Mouse (Mus musculus): ENCODE measurements around the gene Taok2. TPM values are rescaled to one million over a fixed set of nuclear protein-coding genes. Genes with fewer than 3 reads are reported as not detected.
"Not testable (repeated sequence)": the region's sequence is repeated elsewhere in the genome, so short reads cannot be mapped to it uniquely, and the experiment has no call there.

Taok2 gene
- polyA plus RNA-seq, 1 experiment from 2014 or later = 66.6 TPM

- H3K4me1 ChIP-seq = peaks cover 15% of the 10 kb centered on the region
- not testable (repeated sequence) for H3K9ac ChIP-seq; H3K4me2 ChIP-seq (replicated peaks); H3K4me3 ChIP-seq; H3K36me3 ChIP-seq; H3K9me3 ChIP-seq (replicated peaks); H3K27ac ChIP-seq; H3K27me3 ChIP-seq; ATAC-seq (ENCODE audit: low FRiP score)
- WGBS = 96% methylated on average over 7 of the region's 9 CpGs
Measured at GRCm38 (mm10) chr7:126899781-126900180, 15.3 kb upstream of the Taok2 start.

GRCm38 (mm10) chr7:126898102-126898990 lies 13.8 kb upstream of the Taok2 start:
- peak; percentile 93 for ATAC-seq (ENCODE audit: low FRiP score)
- 12% methylated on average over 37 of the region's 37 CpGs for WGBS

DNA sequence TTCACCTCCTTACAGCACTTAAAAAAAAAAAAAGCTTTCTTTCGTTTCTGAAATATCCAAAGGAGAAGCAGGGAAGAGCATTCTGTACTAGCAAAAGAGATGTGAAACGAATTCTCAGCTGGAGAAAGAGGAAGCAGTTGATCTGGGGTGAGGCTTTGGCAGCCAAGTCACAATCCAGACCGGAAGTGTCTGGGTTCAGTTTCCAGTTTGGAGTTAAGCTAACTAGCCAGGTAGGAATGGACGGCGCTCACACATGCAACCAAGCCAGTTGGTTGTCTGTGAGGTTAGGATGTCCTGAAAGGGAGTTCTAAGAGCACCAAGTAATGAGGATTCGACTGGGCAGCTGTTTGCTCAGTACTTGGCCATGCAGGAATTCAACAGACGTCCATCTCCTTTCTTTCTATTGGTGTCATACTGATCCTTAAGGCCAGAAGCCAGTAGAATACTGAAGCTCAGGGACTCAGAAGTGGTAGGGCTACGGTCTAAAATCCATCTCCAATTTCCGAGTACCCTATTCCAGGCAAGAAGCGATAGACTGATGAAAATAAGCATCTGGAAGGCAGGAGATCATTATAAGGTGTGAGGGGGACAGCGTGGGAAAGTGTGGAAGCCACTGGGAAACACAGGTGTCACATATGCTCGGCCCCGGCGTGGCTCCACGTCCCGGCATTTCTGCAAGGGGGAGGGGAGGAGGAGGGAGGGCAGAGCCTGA lies 13.0 kb upstream of the Taok2 start:
- peak overlapping the region; percentile 77 for H3K9ac ChIP-seq
- 24% methylated on average over 16 of the region's 16 CpGs for WGBS
- H3K9me3 ChIP-seq (replicated peaks) = no peaks in the 10 kb centered on the region
- H3K4me1 ChIP-seq = peaks cover 15% of the 10 kb centered on the region
- peak; percentile 63 for ATAC-seq (ENCODE audit: low FRiP score)
- H3K36me3 ChIP-seq = no peaks in the 10 kb centered on the region
- peak overlapping the region; percentile 64; the same call in 1 of the 2 replicates for H3K27ac ChIP-seq
- peak overlapping the region; percentile 70 for H3K4me2 ChIP-seq (replicated peaks)
- peak overlapping the region; percentile 53 for H3K4me3 ChIP-seq
- no peaks in the 10 kb centered on the region for H3K27me3 ChIP-seq

More at GRCm38 (mm10) chr7:126898102-126898990, 13.8 kb upstream of the Taok2 start:
- no peaks in the 10 kb centered on the region for H3K9me3 ChIP-seq (replicated peaks)
- H3K9ac ChIP-seq = peak overlapping the region; percentile 77
- H3K4me2 ChIP-seq (replicated peaks) = peak overlapping the region; percentile 70
- H3K4me1 ChIP-seq = peaks cover 15% of the 10 kb centered on the region
- H3K4me3 ChIP-seq = peak overlapping the region; percentile 53
- H3K36me3 ChIP-seq = no peaks in the 10 kb centered on the region
- H3K27me3 ChIP-seq = no peaks in the 10 kb centered on the region
- H3K27ac ChIP-seq = peak overlapping the region; percentile 64; the same call in 1 of the 2 replicates

- WGBS = 88% methylated on average over 5 of the region's 5 CpGs
- Histone ChIP-seq H3K27ac (no peak overlapping the region), H3K9ac (no peak overlapping the region), H3K27me3 (no peaks in the 10 kb centered on the region), H3K4me2 (replicated peaks) (peak overlapping the region; percentile 70), H3K36me3 (no peaks in the 10 kb centered on the region), H3K4me1 (peaks cover 15% of the 10 kb centered on the region), H3K4me3 (no peak overlapping the region), H3K9me3 (replicated peaks) (no peaks in the 10 kb centered on the region)
- ATAC-seq (ENCODE audit: low FRiP score) = no peak
Measured at GRCm38 (mm10) chr7:126896912-126897311, 12.4 kb upstream of the Taok2 start.

GRCm38 (mm10) chr7:126888852-126889251 lies 4.3 kb upstream of the Taok2 start:
- Histone ChIP-seq H3K36me3 (peaks cover 9% of the 10 kb centered on the region), H3K4me1 (no peaks in the 10 kb centered on the region), H3K9me3 (replicated peaks) (no peaks in the 10 kb centered on the region), H3K27ac (no peak overlapping the region), H3K4me3 (no peak overlapping the region), H3K9ac (no peak overlapping the region), H3K27me3 (no peaks in the 10 kb centered on the region), H3K4me2 (replicated peaks) (no peak overlapping the region)
- 57% methylated on average over 7 of the region's 7 CpGs for WGBS
- ATAC-seq (ENCODE audit: low FRiP score) = no peak

DNA sequence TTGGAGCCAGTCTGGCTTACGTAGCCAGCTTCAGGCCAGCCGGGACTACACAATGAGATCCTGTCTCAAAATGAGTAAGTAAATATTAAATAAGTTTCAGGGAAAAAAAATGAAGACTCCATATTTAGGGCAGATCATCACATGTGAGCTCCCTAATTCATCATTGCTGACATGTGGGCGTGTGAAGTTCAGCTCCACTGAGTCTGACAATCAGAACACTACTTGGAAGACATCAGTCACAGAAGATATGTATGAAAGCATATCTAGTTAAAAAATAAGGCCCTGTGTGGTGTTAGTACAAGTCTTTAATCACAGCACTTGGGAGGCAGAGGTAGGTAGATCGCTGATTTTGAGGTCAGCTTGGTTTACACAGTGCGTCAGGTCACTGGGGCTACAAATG lies 2.8 kb upstream of the Taok2 start:
- no peak for ATAC-seq (ENCODE audit: low FRiP score)
- WGBS = 83% methylated on average over 5 of the region's 5 CpGs
- Histone ChIP-seq H3K4me1 (peaks cover 15% of the 10 kb centered on the region), H3K9me3 (replicated peaks) (no peaks in the 10 kb centered on the region), H3K4me3 (no peak overlapping the region), H3K36me3 (peaks cover 9% of the 10 kb centered on the region), H3K9ac (no peak overlapping the region), H3K27me3 (no peaks in the 10 kb centered on the region), H3K27ac (no peak overlapping the region), H3K4me2 (replicated peaks) (no peak overlapping the region)

DNA sequence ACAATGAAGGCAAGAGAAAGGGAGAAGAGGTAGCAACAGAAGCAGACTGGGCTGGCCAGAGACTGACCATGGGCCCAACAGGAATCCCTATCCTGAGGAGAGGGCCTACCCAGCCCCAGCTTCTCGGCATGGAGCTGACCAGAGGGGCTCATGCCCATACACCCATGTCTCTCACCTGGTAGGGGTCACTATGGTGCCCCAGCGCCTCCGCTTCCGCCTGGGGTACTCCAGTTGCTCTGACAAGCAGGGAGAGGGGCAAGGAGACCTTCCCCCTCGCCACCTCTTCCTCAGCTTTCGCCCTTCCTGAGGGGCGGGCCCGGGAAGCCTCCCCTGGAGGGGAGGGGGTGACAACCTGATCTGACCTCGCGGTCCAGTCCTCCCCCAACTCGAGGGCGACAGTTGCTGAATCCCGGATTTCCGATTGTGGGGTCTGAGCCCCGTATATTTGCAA lies 747 bp downstream of the Taok2 start:
- ATAC-seq (ENCODE audit: low FRiP score) = peak; percentile 20
- Histone ChIP-seq H3K9ac (peak overlapping the region; percentile 93), H3K4me2 (replicated peaks) (peak overlapping the region; percentile 97), H3K9me3 (replicated peaks) (no peaks in the 10 kb centered on the region), H3K4me1 (peaks cover 36% of the 10 kb centered on the region), H3K27me3 (no peaks in the 10 kb centered on the region), H3K4me3 (peak overlapping the region; percentile 79), H3K27ac (peak overlapping the region; percentile 95), H3K36me3 (peaks cover 17% of the 10 kb centered on the region)
- 0% methylated on average over 15 of the region's 15 CpGs for WGBS

- Histone ChIP-seq H3K4me1 (peaks cover 36% of the 10 kb centered on the region), H3K4me2 (replicated peaks) (peak overlapping the region; percentile 97), H3K9ac (0 out of 2 replicates have a peak overlapping the region, but pooled peaks have one; percentile 93), H3K27me3 (no peaks in the 10 kb centered on the region), H3K36me3 (peaks cover 44% of the 10 kb centered on the region), H3K9me3 (replicated peaks) (no peaks in the 10 kb centered on the region), H3K4me3 (no peak overlapping the region), H3K27ac (no peak overlapping the region)
- ATAC-seq (ENCODE audit: low FRiP score) = no peak
- WGBS = 87% methylated on average over 6 of the region's 6 CpGs
Measured at GRCm38 (mm10) chr7:126881040-126881439, 3.5 kb downstream of the Taok2 start.

DNA sequence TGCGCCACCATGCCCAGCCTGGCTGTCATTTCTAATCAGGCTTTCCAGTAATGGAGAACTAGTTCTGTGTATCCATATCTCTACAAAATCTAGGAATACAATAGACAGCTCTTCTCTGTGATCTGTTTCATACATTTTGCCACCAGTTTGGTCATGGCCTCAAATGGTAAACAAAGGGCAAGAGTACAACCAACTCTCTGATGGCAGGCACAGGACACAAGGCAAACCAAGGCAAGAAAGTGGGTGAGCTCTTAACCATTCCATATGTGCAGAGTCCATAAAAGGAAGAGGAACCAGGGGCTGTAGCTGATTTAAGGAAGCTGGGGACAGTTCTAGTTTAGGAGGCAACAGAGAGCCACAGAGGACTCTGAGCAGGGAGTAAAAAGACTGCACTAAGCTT lies 7.3 kb downstream of the Taok2 start:
- Histone ChIP-seq H3K9me3 (replicated peaks) (no peaks in the 10 kb centered on the region), H3K27ac (no peak overlapping the region), H3K27me3 (no peaks in the 10 kb centered on the region), H3K4me3 (no peak overlapping the region), H3K9ac (no peak overlapping the region), H3K4me2 (replicated peaks) (no peak overlapping the region), H3K4me1 (peaks cover 21% of the 10 kb centered on the region), H3K36me3 (peaks cover 82% of the 10 kb centered on the region)
- no peak for ATAC-seq (ENCODE audit: low FRiP score)
- 100% methylated on average over 1 of the region's 1 CpGs for WGBS

GRCm38 (mm10) chr7:126870520-126870891 lies 14.0 kb downstream of the Taok2 start:
- H3K4me2 ChIP-seq (replicated peaks) = no peak overlapping the region
- H3K36me3 ChIP-seq = peaks cover 100% of the 10 kb centered on the region
- no peaks in the 10 kb centered on the region for H3K9me3 ChIP-seq (replicated peaks)
- ATAC-seq (ENCODE audit: low FRiP score) = no peak
- no peaks in the 10 kb centered on the region for H3K27me3 ChIP-seq
- H3K9ac ChIP-seq = no peak overlapping the region; the same call in 1 of the 2 replicates
- no peak overlapping the region for H3K27ac ChIP-seq
- H3K4me1 ChIP-seq = no peaks in the 10 kb centered on the region
- H3K4me3 ChIP-seq = no peak overlapping the region
- WGBS = 97% methylated on average over 2 of the region's 2 CpGs

DNA sequence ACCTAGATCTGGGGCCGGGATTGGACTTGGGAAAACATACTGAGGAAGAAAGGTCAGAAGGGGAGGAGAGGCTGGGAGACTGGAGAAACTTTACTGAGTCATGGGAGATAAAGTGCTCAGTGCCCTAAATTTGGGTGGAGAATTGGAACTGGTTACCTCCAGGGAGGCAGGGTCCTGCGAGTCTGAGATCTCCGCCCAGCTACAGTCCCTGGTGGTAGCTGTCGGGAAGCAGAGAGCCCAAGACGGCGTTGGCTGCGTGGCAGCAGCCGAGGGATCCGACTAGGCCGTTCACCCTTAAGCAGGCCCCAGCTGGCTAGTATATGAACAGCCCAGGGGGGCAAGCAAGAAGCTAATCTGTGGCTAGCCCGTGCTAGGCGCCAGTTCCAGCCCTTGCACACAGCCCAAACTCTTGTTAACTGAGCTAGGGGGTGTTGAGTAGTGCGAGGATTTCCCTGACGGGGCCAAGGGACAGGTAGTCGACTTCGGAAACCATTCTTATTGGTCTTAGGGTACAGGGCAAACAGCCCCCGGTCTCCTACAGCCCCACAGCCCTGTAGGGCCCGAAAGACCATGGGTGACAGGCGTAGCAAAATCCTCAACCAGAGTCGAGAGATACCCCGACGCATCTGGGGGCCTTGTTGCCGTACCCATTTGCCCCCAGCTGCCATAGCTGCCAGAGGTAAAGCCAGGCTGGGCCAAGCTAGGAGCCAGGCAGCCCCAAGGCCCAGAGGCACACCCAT lies 14.6 kb downstream of the Taok2 start:
- no peak for ATAC-seq (ENCODE audit: low FRiP score)
- Histone ChIP-seq H3K4me1 (no peaks in the 10 kb centered on the region), H3K36me3 (peaks cover 100% of the 10 kb centered on the region), H3K9ac (no peak overlapping the region), H3K27ac (no peak overlapping the region), H3K27me3 (no peaks in the 10 kb centered on the region), H3K4me2 (replicated peaks) (no peak overlapping the region), H3K9me3 (replicated peaks) (no peaks in the 10 kb centered on the region), H3K4me3 (no peak overlapping the region; the same call in 1 of the 2 replicates)
- WGBS = 92% methylated on average over 23 of the region's 23 CpGs

DNA sequence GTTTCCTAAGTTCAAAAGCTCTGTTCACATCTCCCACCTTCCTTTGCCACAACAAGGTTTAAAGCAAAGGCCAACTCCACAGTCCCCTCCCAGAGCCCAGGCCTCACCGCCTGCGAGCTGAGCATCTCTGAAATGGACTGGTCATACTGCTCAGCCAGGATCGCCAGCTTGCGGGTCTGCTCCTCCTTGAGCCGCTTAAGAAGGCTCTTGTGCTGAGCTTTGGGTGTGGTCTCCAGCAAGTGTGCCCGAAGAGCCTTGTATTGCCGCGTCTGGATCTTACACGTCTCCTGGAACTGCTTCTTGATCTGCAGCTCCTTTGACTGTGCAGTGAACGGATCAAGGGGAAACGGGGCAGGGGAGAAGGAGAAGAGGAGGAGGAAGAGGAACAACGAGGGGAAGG lies 16.5 kb downstream of the Taok2 start:
- WGBS = 91% methylated on average over 12 of the region's 12 CpGs
- peaks cover 93% of the 10 kb centered on the region for H3K36me3 ChIP-seq
- no peak overlapping the region for H3K4me2 ChIP-seq (replicated peaks)

More for the DNA sequence above, 16.5 kb downstream of the Taok2 start:
- no peaks in the 10 kb centered on the region for H3K27me3 ChIP-seq
- H3K9ac ChIP-seq = no peak overlapping the region
- no peak for ATAC-seq (ENCODE audit: low FRiP score)
- peaks cover 15% of the 10 kb centered on the region for H3K4me1 ChIP-seq
- no peaks in the 10 kb centered on the region for H3K9me3 ChIP-seq (replicated peaks)
- no peak overlapping the region for H3K27ac ChIP-seq
- H3K4me3 ChIP-seq = no peak overlapping the region
